Mouse (Mus musculus): ENCODE data around the gene Casc3.
A peak's percentile ranks its signal among the peaks of the same experiment; 100 is the strongest.

The Casc3 gene

DNA sequence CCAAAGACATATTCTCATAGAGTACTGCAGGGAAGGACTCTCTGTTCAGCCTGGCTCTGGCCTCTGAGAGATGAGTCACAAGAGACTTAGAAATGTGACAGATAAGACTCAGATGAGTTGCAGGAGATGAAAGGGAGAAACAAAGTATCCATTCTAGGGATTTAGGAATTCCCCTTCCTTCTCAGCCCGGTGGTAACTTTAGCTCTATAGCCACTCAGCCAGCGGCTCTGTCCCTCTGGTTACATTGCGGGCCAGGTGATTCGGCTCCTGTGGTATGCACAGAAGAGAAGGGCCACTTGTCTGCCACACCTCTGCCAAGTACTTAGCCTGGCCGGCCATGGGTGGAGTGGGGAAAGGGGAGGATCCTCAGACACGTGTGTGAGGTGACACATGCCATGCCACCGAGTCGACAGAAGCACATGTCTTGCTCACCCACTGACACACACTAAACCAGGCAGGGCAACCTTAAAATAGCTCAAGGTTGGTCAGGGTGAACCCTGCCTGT is 32.0 kb upstream of the Casc3 start:
- DNase-seq (ENCODE audit: extremely low read depth, low read depth), result no peak

DNA sequence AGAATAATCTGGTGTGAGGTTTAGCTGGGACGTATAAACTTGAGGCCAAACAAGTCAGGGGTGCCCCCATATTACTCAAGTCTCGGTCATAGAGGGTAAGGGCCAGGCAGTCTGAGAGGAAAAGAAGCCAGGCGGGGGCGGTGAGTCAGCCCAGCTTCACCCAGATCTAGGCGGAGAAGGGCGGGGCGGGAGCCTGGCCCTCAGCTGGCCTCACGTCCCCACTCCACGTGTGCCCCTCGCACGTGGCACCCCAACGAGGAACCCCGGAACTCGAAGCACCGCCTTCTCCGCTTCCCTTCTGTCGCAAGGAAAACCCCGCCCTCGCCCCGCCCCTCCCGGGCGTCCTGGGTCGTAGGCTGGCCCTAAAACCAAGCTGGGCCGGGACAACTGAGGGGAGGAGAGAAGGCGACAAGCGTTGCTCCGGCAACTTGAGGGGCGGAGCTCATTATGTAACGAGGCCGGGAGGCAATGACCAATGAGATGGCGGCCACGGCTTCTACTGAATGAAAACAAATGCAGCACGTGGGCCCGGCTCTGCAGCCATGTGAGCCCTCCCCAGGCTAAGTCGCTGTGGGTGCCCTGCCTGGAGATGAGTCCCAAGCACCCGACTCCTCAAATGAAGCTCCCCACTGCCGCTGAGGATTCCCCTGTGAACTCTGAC is 30.9 kb upstream of the Casc3 start:
- DNase-seq (ENCODE audit: extremely low read depth, low read depth), result peak; percentile 96

DNA sequence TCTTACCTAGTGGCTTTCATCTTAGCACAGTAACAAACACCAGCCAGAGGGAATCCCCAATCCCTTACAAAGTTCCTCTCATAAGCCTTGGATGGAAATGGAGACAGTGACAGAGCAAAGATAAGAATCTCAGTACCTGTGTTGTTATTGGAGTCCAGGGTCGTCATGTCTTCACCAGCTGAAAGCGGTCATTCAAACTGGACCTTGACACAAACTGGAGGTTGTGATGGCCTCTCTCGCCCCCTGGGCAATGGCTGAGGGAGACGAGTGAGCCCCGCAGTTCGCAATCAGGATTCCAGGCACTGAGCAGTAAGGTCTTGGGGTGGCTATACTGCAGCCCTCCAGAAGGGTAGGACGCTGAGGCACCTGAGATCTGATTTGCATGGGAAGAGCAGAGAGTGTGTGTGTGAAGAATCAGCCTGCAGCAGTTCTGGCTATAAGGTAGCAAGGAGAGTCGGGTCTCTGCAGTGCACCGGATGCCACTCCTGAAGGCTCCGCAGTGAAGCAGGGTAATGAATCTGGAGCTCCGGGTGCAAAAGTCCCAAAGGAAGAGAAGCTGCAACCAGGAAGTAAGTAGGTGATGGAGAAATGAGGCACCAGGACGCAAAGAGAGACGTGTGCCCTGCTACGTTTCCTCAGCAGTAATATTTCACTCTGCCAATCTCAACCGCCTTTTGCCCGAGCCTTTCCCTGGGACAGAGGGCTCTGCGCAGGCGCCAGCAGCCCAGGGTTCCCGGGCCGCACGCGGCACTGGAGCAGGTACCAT is 29.9 kb upstream of the Casc3 start, which contains the start of gene Nr1d1:
Gene Nr1d1 (minus strand): TSS at position 752 of the 766 bp plus-strand sequence.
- no peak for DNase-seq (ENCODE audit: extremely low read depth, low read depth)

DNA sequence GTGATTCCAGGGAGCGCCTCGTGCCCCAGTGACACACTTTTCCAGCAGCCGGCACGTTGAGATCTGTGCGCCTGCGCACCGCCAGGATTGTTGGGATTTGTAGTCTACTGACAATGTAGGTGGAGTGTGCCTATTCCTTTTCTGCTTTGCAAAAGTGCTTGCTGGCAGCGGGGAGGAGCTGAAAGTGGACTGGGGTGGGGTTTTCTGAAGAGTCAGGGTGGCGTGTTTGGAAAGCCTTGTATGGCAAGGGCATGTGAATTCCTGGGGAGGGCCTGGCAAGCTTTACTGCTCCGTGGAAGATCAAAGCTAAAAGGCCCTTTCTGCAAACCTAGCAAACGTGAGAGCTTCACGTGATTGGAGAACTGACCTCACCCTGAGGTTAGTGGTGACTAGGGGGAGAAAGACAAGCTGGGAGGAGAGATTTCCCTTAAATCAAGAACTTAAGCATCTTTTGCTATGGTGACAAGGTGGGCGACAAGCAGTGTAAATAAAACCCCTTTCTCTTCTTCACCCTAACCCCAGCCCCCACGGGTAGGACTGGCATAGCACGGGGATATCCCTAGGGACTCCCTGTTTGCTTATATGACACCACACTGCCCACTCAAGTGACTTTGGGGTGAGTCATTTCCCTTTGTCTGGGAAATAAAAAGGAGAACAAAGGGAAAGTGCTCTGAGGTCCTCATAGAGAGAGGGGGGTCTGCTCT is 29.2 kb upstream of the Casc3 start:
- DNase-seq (ENCODE audit: extremely low read depth, low read depth), result peak; percentile 95

DNA sequence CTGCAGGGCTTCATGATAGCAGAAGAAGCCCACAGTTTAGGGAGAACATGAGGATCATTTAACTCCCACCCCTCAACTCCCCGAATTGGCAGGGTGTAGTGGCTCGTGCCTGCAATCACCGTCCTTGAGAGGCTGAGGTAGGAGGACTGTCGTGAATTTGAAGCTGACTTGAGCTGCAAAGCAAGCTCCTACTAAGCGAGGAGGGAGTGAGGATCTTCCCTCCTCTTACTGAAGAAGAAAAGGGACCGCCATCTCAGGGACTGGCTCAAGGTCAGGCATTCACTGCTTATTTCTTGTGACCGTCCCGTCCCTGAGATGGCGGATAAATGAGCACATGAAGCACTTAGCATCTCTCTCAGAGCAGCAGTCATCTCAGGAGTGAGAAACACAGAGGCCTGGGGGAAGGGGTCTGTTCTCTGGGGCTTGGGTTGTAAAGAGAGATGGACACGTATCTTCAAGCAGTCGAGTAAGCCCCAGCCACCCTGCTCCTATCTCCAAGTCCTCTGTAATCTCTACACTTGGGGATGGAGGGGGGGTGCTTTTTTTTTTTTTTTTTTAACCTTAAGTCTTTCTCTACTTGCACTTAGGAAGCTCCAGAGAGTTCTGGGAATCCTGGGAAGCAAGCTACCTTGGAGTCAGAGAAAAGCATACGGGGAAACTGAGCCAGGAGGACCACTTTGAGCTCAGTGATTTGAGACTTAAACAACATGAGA is 28.5 kb upstream of the Casc3 start:
- DNase-seq (ENCODE audit: extremely low read depth, low read depth), result no peak

DNA sequence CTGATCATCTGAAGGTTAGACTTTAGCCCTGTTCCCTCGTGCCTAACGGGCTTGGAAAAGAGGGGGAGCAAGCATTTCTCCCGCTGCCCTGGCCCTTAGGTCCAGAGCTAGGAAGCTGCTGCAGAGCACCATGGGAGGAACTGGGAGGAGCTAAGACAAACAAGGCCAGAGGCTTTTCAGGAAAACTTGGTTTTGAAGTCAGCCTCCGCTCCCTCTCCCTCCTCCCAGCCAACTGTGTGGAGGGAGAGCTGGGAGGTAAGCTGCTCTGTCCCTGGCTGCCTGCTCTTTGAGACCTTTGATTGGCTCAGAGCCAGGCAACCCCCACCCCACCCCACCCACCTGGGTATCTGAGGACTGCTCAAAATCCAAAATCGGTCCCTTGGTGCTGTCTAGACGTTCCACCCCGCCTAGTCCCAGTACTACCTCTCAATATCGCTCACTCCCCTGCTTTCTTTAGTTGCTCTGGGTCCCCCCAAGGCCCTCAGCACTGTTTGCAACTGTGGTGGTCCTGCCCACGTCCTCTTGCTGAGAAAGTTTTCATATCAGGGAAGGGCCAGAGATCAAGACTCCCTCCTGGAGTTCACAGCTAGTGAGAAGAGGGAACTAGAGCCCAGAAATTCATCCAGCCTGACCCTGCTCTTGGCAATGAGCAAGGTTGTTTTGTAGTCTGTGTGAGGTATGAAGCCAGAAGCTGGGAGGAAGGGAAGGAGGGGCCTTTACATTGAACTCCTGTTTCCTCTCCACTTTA is 27.7 kb upstream of the Casc3 start:
- DNase-seq (ENCODE audit: extremely low read depth, low read depth), result peak; percentile 46

DNA sequence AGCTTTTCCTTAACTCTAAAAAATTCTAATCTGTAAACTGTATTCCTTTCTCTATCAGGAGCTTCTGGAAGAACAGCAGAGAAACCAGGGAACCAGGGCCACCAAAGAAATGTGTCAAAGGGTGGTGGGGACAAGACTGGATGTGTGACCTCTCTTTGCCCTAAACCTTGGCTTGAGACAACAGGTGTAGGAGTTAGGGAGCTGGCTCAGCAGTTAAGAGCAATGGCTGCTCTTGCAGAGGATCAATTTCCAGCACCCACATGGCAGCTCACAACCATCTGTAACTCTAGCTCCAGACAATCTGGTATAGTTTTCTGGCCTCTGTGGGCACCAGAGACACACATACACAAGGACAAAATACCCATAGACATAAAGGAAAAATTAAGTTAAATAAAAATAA is 26.8 kb upstream of the Casc3 start:
- DNase-seq (ENCODE audit: extremely low read depth, low read depth), result no peak

DNA sequence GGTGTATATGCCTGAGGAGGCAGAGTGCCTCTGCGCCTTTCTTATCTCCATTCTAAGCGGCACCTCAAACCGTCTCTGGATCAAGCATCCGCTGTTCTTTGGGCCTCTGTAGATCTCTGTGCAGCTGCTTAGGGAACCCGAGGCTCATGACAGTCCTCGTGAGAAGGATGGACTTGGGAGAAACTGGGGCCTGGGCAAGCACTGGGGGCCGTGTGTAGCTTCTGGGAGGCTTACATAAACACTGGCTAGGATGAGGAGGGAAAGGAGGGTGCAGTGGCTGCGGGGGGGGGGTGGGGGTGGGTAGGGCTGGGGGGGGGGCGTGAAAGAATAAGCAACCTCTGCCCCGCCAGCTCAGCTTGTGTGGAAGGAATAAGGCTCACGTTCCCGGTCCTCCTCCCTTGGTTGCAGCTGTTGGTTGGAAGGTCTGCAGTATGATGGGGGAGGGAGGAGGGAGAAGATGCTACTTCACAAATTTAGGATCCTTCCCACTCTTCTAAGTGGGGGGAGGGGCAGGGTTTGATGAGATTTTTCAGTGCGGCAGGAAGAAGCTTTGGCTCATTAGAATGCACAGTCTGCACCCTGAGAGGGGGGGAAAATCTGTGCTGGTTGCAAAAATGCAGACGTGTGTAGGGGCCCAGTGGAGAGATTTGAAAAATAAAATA is 22.7 kb upstream of the Casc3 start:
- no peak for DNase-seq (ENCODE audit: extremely low read depth, low read depth)

DNA sequence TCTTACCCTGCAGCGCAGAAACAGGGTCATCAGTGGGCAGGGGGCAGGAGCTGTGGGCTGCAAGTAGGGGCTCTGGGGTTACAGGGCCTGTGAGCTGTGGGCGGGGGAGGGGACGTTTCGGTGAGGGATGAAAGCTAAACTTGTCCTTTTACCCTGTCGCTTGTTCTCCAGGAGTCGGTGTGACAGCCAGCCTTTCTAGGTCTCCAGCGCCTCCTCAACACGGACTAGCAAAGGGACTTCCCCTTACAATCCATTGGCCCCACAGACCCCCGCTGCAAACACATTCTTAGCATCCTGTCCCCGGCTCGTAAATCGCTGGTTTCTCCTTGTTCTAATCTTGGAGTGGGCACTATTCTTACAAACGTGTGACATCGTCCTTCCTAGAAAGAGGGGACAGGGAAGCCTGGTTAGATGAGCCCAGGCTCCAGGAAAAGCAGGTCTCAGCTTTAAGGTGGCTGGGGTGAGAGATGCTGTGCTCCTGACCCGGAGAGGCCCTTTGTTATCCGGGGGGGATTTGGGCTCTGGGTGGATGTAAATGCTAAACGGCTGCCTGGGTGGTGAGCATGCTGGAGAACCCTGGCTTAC is 22.0 kb upstream of the Casc3 start:
- DNase-seq (ENCODE audit: extremely low read depth, low read depth), result peak; percentile 55

DNA sequence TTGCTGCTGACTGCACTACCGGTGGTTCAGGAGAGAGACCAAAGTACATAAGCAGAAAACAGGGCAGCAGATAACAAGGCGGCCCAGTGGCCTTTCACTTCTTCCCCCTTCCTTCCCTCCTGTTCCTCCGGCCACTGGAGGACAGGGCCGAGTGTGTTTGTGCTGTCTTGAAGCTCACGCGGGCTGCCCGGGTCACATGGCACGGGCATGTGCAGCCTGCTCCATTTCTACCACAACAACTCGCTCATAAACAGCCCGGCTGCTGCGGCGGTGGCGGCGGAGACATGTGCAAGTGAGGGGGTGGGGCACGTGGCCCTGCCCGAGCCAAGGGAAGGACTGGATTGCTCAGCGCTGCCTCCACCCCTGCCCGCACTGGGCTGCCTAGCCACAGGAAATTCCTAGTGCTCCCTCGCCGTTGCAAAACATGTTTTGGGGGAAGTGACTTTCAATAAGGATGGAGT is 21.4 kb upstream of the Casc3 start:
- no peak for DNase-seq (ENCODE audit: extremely low read depth, low read depth)

DNA sequence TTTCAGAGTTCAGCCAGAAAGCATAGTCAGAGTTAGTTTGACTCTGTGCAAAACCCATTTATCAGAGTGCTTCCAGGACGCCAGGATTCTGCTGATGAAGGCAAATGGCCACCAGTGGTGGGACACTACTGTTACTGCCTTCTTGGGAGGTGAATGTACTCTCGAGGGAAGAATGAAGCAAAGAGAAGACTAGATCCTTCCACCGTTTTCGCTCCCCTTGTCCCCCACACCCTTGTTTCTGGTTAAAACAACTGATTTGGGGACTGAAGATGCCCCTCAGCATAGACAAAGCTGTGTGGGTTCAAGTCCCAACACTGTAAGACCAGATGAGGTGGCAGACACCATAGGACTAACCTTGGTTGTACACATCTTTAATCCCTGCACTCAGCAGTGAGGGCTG is 20.6 kb upstream of the Casc3 start:
- DNase-seq (ENCODE audit: extremely low read depth, low read depth), result no peak

DNA sequence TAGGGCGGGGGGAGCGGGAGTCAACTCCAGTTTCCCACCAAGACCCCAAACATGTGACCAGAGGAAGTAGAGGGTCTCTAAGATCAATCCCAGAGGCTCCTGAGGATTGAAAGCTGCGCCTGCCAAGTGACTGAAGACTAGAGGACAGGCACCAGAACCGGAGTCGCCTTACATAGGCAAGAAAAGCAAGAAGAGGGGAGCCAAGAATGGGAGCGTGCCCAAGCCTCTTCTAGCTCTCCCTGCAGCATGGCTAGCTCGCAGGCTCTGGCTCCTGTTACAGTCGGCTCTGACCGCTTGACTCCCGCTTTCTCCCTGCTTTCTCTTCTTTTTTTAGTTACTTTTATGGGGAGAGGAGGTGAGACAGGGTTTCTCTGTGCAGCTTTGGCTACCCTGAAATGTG is 19.5 kb upstream of the Casc3 start:
- DNase-seq (ENCODE audit: extremely low read depth, low read depth), result no peak

DNA sequence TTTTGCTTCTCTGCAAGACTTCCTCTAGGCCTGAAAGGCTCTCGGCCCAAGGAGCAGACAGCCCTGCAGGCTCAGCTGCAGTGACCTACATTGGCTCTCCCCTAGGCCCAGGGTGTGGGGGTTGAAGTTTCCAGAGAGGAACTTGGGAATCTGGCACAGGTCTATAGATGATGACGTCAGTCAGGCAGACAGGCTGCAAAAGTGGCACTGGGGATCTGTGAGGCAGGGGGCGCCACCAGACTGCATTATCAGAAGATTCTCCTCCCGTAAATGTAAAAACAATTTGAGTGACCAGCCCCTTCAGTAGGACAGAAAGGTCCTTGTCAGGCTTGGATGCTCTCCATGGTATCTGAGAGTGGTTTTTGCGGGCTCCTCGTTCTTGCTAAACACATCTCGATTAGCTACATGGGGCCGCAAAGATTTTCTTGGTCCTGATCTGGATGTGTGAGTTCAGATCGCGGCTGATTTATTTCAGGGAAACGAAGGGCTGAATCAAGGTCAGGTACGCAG is 18.9 kb upstream of the Casc3 start:
- DNase-seq (ENCODE audit: extremely low read depth, low read depth), result no peak

DNA sequence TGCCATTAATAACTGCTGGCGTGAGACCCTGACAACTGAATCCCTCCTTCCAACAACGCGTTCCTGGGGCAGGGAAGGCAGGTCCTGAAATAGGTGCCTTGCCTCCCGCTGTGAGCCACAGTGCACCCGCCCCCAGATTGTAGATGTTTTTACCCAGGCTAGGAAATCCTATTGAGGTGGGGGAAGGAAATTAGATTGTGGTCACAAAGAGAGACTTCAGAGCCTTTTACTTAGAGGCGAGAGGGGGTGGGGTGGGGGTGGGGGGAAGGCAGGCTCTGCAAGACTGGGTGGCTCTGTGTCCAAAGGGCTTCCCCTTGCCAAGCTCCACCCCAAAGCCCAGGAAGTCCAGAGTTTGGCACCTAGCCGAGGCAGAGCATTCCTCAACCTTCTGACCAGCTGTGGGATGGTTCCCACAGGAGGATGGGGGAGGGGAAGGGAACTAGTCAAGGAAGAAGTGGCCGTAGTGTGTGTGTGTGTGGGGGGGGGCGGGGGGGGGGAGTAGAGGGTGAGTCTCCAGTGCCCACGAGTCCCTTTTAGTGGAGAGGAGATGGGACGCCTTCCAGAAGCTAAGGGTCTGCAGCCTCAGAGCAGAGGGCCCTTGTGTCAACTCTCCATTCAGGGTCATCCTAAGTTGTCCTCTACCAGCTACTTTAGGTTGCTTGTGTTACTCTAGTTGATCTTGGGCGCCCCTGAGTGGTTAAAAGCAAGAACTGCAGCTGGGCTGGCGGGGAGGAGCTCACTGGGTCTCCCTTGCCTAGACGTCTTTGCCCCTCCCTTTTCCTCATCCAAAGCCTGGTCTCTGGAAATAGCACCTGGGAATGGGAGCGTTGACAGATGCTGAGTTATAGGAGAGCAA is 18.1 kb upstream of the Casc3 start:
- peak; percentile 72 for DNase-seq (ENCODE audit: extremely low read depth, low read depth)

DNA sequence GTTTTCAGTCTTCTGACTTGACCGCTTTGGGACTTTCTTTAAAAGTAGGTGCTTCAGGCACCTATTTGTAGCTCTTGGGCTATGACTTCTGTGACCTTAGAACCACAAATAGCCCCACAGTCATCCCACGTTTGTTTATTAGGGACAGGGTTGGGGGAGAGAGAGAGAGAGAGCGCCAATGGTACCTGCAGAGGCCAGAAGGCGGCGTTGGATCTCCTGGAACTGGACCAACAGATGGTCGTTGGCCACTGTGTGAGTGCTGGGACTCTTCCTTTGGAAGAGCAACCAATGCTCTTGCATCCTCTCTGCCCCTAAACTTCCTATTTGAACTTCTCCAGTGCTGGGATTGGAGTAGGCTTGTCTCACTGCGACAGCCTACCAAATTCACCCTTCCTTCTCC is 17.5 kb upstream of the Casc3 start:
- DNase-seq (ENCODE audit: extremely low read depth, low read depth), result no peak

DNA sequence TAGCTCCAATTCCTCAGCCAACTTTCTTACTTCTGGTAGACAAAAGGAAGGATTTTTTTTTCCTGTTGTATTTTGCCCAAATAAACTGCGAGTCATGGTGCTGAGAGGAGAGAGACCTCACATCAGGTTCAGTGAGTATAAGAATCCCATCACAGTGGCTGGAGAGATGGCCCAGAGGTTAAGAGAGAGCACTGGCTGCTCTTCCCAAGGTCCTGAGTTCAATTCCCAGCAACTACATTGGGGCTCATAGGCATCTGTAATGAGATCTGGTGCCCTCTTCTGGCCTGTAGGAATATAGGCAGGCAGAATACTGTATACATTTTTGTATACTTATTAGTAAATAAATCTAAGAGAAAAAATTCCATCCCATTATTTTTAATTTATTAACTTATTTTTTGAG is 17.0 kb upstream of the Casc3 start:
- no peak for DNase-seq (ENCODE audit: extremely low read depth, low read depth)

DNA sequence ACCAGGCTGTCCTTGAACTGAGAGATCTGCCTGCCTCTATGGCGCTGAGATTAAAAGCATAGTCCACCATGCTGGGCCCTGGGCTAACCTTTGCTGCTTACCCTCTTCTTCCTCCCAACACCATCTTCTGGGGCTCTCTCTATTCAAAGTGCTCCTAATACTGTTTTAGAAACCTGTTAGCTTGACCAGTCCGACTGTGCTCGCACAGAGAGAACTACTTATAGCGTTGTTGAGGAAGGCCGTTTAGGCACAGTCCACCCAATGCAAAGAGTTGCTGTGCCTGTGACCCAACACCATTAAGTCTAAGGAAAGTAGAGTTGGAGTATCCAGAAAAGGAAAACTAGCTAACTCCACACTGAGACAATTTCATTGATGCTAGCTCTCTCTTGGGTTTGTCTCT is 16.6 kb upstream of the Casc3 start:
- DNase-seq (ENCODE audit: extremely low read depth, low read depth), result no peak

DNA sequence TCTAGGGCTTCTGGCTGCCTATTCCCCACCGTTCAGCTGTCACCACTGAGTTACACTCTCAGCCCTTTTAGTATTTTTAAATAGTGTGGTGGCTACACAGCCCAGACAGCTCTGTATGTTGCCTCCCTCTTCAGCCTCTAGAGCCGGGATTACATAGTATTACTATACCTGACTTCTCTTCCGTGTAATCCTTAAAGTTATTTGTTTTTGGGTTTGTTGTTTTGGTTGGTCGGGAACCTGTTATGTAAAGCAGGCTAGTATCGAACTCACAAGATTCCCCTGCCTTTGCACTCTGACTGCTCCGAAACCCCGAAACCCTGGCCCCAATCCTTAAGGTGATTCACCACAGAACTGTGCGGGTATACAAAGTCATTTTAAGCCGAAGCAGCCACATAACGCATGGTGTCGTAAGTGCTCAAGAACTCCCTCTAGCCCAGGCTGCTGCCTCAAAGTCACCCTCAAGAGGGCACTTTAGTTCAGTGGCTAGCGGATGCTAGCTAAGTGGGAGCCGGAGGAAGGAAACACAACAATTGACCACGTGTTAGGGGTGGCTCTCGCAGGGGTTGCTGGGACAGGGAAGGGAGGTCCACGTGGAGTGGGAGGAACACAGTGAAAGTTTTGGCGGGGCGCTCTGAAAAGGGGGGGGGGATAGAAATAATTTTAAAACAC is 16.0 kb upstream of the Casc3 start:
- DNase-seq (ENCODE audit: extremely low read depth, low read depth), result peak; percentile 95
